Mouse (Mus musculus) kidney, embryonic 15.5 days (tissue): ENCODE measurements around the gene Crk. TPM values are rescaled to one million over a fixed set of nuclear protein-coding genes. Genes with fewer than 3 reads are reported as not detected.
"Not testable (repeated sequence)": the region's sequence is repeated elsewhere in the genome, so short reads cannot be mapped to it uniquely, and the experiment has no call there.

ENCODE experiments used
- ATAC-seq: fragments of 200-750 bp; cut with Nextera tagmentation; replicated peaks from 2 replicates; pipeline ENCODE4 v1.8.0; 2017; ENCODE audit warnings: moderate TSS enrichment; ENCODE audit not compliant: low FRiP score
- H3K27ac ChIP-seq: fragments of 300-500 bp; sonication (generic); 2 replicates; pipeline ENCODE4 v1.5.1; 2015; ENCODE audit warnings: mild to moderate bottlenecking, inconsistent platforms
- H3K27me3 ChIP-seq: fragments of 300-500 bp; sonication (generic); 2 replicates; pipeline ENCODE4 v1.6.1; 2015; ENCODE audit warnings: inconsistent platforms
- H3K36me3 ChIP-seq: fragments of 300-500 bp; sonication (generic); 2 replicates; pipeline ENCODE4 v1.6.1; 2015; ENCODE audit warnings: inconsistent platforms
- H3K4me1 ChIP-seq: fragments of 300-500 bp; sonication (generic); 2 replicates; pipeline ENCODE4 v1.6.1; 2015; ENCODE audit warnings: inconsistent platforms
- H3K4me2 ChIP-seq: fragments of 300-500 bp; sonication (generic); 2 replicates; pipeline ENCODE4 v1.6.1; 2015; ENCODE audit warnings: moderate library complexity, mild to moderate bottlenecking, inconsistent platforms
- H3K4me3 ChIP-seq: fragments of 300-500 bp; sonication (generic); replicated peaks from 2 replicates; pipeline ENCODE4 v1.5.1; 2015; ENCODE audit warnings: mild to moderate bottlenecking, inconsistent platforms
- H3K9ac ChIP-seq: fragments of 300-500 bp; sonication (generic); 2 replicates; pipeline ENCODE4 v1.6.1; 2015; ENCODE audit warnings: mild to moderate bottlenecking, inconsistent platforms
- H3K9me3 ChIP-seq: fragments of 300-500 bp; sonication (generic); replicated peaks from 2 replicates; pipeline ENCODE4 v1.6.1; 2016; ENCODE audit warnings: inconsistent platforms
- WGBS: fragments of 180-500 bp; shearing (Covaris S2); methylation state at CpG from one replicate; pipeline ENCODE4 v1.1.7; 2015; ENCODE audit warnings: mixed read lengths; 5-methylcytosine and 5-hydroxymethylcytosine counted together
- polyA plus RNA-seq: library from polyadenylated mRNA; unstranded; fragments of >200 nt; fragmentation: Nextera tagmentation; extraction: Ambion mirVana; gene quantifications from 2 replicates; pipeline ENCODE4 v1.2.1, GENCODE M21; 2015

Crk gene
- polyA plus RNA-seq, 1 experiment from 2014 or later: 119 TPM

DNA sequence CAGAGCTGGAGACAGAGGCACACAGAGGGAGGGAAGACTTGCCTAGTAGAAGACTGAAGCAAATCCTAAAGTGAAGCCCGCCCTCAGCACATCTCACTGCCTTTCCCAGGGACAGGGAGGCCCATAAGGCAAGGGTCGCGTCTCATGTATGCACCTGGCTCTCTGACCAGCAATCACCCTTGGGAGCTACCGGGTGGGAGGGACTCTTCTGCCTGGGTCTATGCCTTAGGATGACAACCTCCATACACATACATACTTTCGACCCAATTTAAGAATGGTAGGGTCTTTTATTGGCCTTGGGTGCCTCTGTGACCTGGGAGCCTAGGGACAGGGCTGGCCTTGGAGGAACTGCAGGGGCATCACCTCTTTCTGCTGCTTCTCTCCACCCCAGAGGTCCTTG lies 5.6 kb upstream of the Crk start:
- Histone ChIP-seq H3K9me3 (no peaks in the 10 kb centered on the region), H3K4me2 (no peak overlapping the region), H3K27ac (no peak overlapping the region), H3K9ac (no peak overlapping the region), H3K36me3 (peaks cover 54% of the 10 kb centered on the region), H3K4me1 (peaks cover under 1% of the 10 kb centered on the region; the same call in 1 of the 2 replicates), H3K27me3 (no peaks in the 10 kb centered on the region), H3K4me3 (no peak overlapping the region)
- no peak for ATAC-seq
- 89% methylated on average over 5 of the region's 5 CpGs for WGBS

DNA sequence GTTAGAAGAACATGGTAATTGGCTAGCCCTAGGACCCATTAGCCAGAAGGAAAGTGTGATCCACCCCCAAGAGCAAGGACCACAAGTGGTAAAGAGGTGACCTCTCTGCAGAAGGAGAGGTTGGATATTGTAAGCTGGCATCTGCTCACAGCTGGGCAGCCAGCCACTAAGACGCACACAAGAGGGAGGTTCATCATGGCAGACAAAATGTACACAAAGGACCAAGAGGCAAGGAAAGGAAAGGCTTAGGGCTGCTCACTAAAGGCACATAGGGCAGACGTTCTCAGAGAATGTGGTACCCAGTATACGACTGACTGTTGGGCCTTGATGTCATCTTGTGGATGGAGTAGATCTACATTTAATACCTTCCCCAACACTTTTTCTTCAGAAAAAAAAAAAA lies 4.2 kb upstream of the Crk start:
- ATAC-seq: no peak
- Histone ChIP-seq H3K27me3 (no peaks in the 10 kb centered on the region), H3K36me3 (peaks cover 39% of the 10 kb centered on the region), H3K4me2 (no peak overlapping the region), H3K9me3 (no peaks in the 10 kb centered on the region), H3K4me1 (peaks cover 4% of the 10 kb centered on the region; the same call in 1 of the 2 replicates), H3K27ac (no peak overlapping the region), H3K4me3 (no peak overlapping the region), H3K9ac (no peak overlapping the region)
- WGBS: 86% methylated on average over 3 of the region's 3 CpGs

DNA sequence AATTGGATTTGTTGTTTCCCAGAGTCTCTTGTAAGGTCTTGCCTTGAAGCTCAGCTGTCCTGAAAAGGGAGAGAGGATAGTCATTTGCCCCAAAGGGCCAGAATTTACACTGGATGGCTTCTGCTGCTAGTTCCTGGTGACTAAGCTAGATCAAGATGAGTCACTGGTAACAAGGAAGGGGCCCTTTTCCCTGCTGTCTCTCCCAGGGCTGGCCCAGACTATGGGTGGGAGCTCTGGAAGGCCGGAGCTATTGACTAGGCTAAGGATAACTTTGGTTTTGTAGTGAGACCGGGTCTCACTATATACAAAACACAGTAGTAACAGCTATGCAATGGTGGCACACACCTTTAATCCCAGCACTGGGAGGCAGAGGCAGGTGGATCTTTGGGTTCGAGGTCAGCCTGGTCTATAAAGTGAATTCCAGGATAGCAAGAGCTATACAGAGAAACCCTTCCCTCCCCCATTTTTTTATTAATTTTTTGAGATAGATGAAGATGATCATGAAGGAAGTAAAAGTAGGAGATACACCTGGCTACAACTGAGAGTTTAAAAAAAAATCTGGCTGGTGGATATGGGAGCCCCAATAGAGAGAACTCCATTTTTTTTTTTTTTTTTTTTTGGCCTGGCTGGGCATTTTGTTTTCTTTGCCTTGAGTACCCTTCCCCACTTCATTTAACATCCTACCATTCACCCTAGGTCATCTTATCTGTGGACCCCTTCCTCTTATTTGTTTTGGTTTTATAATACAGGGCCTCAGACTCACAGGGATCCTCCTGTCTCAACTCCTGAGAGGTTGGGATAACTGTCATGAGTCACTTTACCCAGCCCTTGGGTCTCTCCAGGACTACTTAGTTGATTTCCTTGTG lies 945 bp upstream of the Crk start:
- Histone ChIP-seq H3K4me3 (peak overlapping the region; percentile 98), H3K36me3 (peaks cover 15% of the 10 kb centered on the region), H3K9me3 (no peaks in the 10 kb centered on the region), H3K9ac (peak overlapping the region; percentile 97), H3K4me2 (peak overlapping the region; percentile 69), H3K27me3 (no peaks in the 10 kb centered on the region), H3K27ac (peak overlapping the region; percentile 77; the same call in 1 of the 2 replicates), H3K4me1 (peaks cover 21% of the 10 kb centered on the region)
- ATAC-seq: no peak; the same call in 1 of the 2 replicates
- 87% methylated on average over 3 of the region's 3 CpGs for WGBS

GRCm38 (mm10) chr11:75679439-75680171 lies 546 bp downstream of the Crk start:
- peak overlapping the region; percentile 69 for H3K4me2 ChIP-seq
- H3K9ac ChIP-seq: peak overlapping the region; percentile 97
- WGBS: under 1% methylated on average over 43 of the region's 43 CpGs
- peak overlapping the region; percentile 98 for H3K4me3 ChIP-seq
- H3K27ac ChIP-seq: peak overlapping the region; percentile 98
- peaks cover 21% of the 10 kb centered on the region for H3K4me1 ChIP-seq
- ATAC-seq: peak; percentile 84
- H3K9me3 ChIP-seq: no peaks in the 10 kb centered on the region
- no peaks in the 10 kb centered on the region for H3K27me3 ChIP-seq
- peaks cover 23% of the 10 kb centered on the region for H3K36me3 ChIP-seq

DNA sequence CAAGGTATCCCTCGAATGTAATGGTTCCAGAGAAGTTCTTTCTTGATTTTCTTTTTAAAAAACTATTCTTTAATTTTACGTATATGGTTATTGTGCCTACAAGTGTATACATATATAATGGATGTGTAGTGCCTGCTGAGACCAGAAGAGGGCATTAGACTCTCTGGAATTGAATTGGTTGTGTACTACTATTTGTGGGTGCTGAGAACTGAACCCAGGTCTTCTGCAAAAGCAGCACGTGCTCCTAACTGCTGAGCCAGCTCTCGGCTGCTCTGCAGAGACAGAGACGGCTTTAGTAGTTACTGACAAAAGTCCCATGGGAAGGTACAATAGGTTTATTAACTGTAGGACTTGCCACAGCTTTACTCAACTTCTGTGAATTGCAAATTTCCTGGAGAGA lies 5.4 kb downstream of the Crk start:
- H3K4me3 ChIP-seq: no peak overlapping the region
- peaks cover 25% of the 10 kb centered on the region for H3K4me1 ChIP-seq
- no peak for ATAC-seq
- peaks cover 40% of the 10 kb centered on the region for H3K36me3 ChIP-seq
- no peak overlapping the region for H3K27ac ChIP-seq
- 92% methylated on average over 5 of the region's 5 CpGs for WGBS
- no peak overlapping the region for H3K4me2 ChIP-seq
- H3K9me3 ChIP-seq: no peaks in the 10 kb centered on the region
- H3K9ac ChIP-seq: no peak overlapping the region
- no peaks in the 10 kb centered on the region for H3K27me3 ChIP-seq

- Histone ChIP-seq H3K27ac (no peak overlapping the region), H3K4me3 (no peak overlapping the region), H3K9me3 (no peaks in the 10 kb centered on the region), H3K9ac (no peak overlapping the region), H3K36me3 (peaks cover 43% of the 10 kb centered on the region), H3K4me1 (peaks cover 25% of the 10 kb centered on the region), H3K27me3 (no peaks in the 10 kb centered on the region), H3K4me2 (no peak overlapping the region)
- no peak for ATAC-seq
- WGBS: 72% methylated on average over 2 of the region's 2 CpGs
Measured at GRCm38 (mm10) chr11:75684956-75685355, 5.9 kb downstream of the Crk start.

GRCm38 (mm10) chr11:75687343-75687993 lies 8.4 kb downstream of the Crk start:
- Histone ChIP-seq H3K27me3 (no peaks in the 10 kb centered on the region), H3K27ac (peak overlapping the region; percentile 61), H3K9me3 (no peaks in the 10 kb centered on the region), H3K4me2 (no peak overlapping the region), H3K36me3 (peaks cover 61% of the 10 kb centered on the region), H3K4me3 (no peak overlapping the region), H3K4me1 (peaks cover 8% of the 10 kb centered on the region), H3K9ac (no peak overlapping the region)
- ATAC-seq: no peak
- WGBS: 53% methylated on average over 2 of the region's 2 CpGs

DNA sequence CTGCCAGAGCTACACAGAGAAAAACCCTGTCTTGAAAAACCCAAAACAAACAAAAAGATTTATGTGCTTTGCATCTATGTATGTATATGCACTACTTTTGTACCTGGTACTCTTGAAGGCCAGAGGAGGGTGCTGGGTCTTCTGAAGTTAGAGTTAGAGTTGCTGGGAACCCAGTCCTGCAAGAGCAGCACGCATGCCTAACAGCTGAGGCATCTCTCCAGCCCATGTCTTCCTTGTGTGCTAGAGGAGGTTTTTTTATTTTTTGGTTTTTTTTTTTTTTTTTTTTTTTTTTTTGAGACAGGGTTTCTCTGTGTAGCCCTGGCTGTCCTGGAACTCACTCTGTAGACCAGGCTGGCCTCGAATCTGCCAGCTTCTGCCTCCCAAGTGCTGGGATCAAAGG lies 9.1 kb downstream of the Crk start:
- Histone ChIP-seq H3K4me1 (peaks cover 8% of the 10 kb centered on the region), H3K4me3 (no peak overlapping the region), H3K27ac (peak overlapping the region; percentile 61), H3K27me3 (no peaks in the 10 kb centered on the region), H3K9ac (no peak overlapping the region), H3K4me2 (no peak overlapping the region), H3K9me3 (no peaks in the 10 kb centered on the region), H3K36me3 (peaks cover 62% of the 10 kb centered on the region)
- no peak for ATAC-seq
- WGBS: 71% methylated on average over 2 of the region's 2 CpGs

DNA sequence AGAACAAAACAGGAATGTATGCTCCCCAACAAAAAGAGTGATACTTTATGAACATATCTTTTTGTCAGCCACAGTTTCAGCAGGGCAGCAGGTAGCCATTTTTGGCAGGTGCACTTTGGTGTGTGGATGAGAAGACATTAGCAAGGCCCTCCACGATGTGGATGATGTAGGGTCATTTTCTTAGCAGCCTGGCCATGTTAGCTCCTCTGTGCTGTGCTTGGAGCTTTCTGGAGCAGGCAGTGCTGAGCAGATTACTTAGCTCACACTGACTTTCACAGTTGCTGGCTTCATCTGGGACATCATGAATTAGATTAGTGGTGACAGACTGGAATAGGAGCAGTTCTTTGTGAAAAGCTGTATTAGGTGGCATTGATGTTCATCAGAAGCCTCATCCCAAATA lies 10.9 kb downstream of the Crk start:
- Histone ChIP-seq H3K27ac (no peak overlapping the region), H3K27me3 (no peaks in the 10 kb centered on the region), H3K4me2 (no peak overlapping the region), H3K4me3 (no peak overlapping the region), H3K36me3 (peaks cover 64% of the 10 kb centered on the region), H3K9ac (no peak overlapping the region), H3K4me1 (peaks cover 8% of the 10 kb centered on the region), H3K9me3 (no peaks in the 10 kb centered on the region)
- 79% methylated on average over 1 of the region's 1 CpGs for WGBS
- no peak for ATAC-seq

DNA sequence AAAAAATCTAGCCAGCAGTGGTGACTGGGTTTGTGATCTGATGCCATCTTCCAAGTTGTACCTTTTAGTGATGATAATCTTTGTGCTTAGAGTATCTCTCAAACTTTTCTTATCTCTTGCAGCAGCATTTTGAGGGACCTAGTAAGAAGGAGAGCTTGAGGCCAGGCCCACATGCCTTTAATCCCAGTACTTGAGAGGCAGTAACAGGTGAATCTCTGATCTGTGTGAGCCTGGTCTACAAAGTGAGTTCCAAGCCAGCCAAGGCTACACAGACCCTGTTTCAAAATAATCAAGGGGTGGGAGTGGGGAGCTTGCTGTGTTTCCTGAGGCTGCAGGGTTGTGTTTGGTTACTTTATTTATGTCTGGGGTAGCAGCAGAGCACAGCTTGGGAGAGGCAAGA lies 12.0 kb downstream of the Crk start:
- no peak overlapping the region for H3K27ac ChIP-seq
- H3K4me3 ChIP-seq: no peak overlapping the region
- H3K4me1 ChIP-seq: peaks cover 8% of the 10 kb centered on the region
- no peak overlapping the region for H3K9ac ChIP-seq
- peaks cover 62% of the 10 kb centered on the region for H3K36me3 ChIP-seq
- H3K4me2 ChIP-seq: no peak overlapping the region
- H3K27me3 ChIP-seq: no peaks in the 10 kb centered on the region
- H3K9me3 ChIP-seq: no peaks in the 10 kb centered on the region
- no peak for ATAC-seq

- no peak for ATAC-seq
- no peak overlapping the region for H3K27ac ChIP-seq
- H3K4me2 ChIP-seq: no peak overlapping the region
- no peaks in the 10 kb centered on the region for H3K4me1 ChIP-seq
- 89% methylated on average over 5 of the region's 5 CpGs for WGBS
- no peaks in the 10 kb centered on the region for H3K9me3 ChIP-seq
- H3K36me3 ChIP-seq: peaks cover 85% of the 10 kb centered on the region
- no peak overlapping the region for H3K9ac ChIP-seq
- H3K4me3 ChIP-seq: no peak overlapping the region
- no peaks in the 10 kb centered on the region for H3K27me3 ChIP-seq
Measured at GRCm38 (mm10) chr11:75693570-75693969, 14.5 kb downstream of the Crk start.

GRCm38 (mm10) chr11:75697464-75697863 lies 18.4 kb downstream of the Crk start:
- WGBS: 86% methylated on average over 3 of the region's 3 CpGs
- peaks cover 89% of the 10 kb centered on the region for H3K36me3 ChIP-seq
- not testable (repeated sequence) for H3K4me3 ChIP-seq, H3K27ac ChIP-seq, H3K4me1 ChIP-seq, H3K27me3 ChIP-seq, H3K9me3 ChIP-seq, ATAC-seq, H3K9ac ChIP-seq, H3K4me2 ChIP-seq
